Mouse (Mus musculus): ENCODE data around the gene Prps2.
"Not testable (repeated sequence)": the region's sequence is repeated elsewhere in the genome, so short reads cannot be mapped to it uniquely, and the experiment has no call there.

Gene Prps2

DNA sequence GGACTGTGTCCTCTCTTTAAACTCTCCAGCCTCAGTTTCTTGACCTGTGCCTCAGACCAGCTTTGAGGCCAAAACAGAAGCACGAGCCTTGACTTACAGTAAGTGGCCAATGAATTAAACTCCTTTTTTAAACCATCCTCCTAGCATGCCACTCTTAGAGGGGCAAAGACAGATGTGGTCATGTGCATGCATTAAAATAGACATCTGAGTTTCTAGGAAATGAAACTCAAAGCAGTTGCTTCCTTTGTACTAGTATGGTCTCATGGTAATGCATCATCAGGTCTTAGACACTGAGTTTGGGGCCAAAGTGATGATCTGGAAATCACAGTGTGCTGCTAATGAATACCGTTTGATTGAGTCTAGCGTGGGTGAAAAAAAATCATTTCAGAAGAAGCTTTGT is 54.0 kb downstream of the Prps2 start:
- ATAC-seq (ENCODE audit: insufficient number of reproducible peaks, low FRiP score, low TSS enrichment), result no peak

GRCm38 (mm10) chrX:167323742-167324141 is 58.8 kb downstream of the Prps2 start:
- ATAC-seq (ENCODE audit: insufficient number of reproducible peaks, low FRiP score, low TSS enrichment), result no peak

DNA sequence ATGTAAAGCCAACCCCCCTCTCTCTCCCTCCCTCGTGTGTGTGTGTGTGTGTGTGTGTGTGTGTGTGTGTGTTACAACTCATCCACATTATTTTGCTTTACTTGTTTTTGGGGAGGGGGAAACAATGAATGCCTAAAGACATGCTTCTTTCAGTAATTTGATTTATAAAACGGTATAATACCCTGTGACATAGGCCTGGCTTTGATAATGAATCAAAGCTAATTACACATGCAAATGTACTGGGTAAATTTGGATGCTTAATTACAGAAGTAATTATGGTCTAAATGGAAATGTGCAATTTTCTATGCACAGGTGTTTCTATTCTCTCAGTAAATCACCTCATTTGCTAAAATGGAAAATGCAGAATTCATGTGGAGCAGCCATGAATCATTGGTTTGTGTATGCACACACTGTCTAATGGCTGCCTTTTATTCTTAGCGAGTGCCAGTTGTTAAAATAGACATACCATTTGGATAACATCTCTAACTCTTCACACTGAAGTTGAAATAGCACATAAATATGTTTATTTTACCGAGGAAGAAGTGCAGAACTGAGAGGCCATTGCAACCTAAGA is 61.2 kb downstream of the Prps2 start:
- ATAC-seq (ENCODE audit: insufficient number of reproducible peaks, low FRiP score, low TSS enrichment), result no peak

- ATAC-seq (ENCODE audit: insufficient number of reproducible peaks, low FRiP score, low TSS enrichment), result no peak
Measured at GRCm38 (mm10) chrX:167318819-167319396, 63.6 kb downstream of the Prps2 start.

DNA sequence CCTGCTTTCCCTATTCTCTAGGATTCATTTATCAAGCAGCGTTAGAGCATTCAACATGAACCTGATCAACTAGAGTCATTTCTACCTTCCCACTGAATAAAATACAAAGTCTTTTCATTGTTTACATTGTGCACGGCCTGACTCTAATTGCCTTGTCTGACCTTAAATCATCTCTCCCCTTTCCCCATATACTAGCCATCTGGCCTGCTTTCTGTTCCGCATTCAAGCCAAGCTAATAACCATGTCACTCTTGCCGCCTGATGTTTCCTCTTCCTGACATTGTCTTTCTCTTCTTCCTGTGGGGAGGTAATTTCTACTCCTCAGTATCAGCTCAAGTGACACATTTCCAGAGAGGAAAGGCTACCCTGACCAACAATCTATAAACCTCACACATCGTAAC is 66.8 kb downstream of the Prps2 start:
- no peak for ATAC-seq (ENCODE audit: insufficient number of reproducible peaks, low FRiP score, low TSS enrichment)

GRCm38 (mm10) chrX:167315093-167315726 is 67.3 kb downstream of the Prps2 start:
- no peak for ATAC-seq (ENCODE audit: insufficient number of reproducible peaks, low FRiP score, low TSS enrichment)

- not testable (repeated sequence) for ATAC-seq (ENCODE audit: insufficient number of reproducible peaks, low FRiP score, low TSS enrichment)
Measured at GRCm38 (mm10) chrX:167302061-167302460, 80.5 kb downstream of the Prps2 start.
